Mouse (Mus musculus): ENCODE measurements around the gene Lck.

Lck gene

GRCm38 (mm10) chr4:129508834-129509600, 64.4 kb downstream of the Lck start:
- no peak for DNase-seq (ENCODE audit: low spot score in 2 of 2)

- no peak for DNase-seq (ENCODE audit: low spot score in 2 of 2)
These were observed 65.3 kb downstream of the Lck start for GRCm38 (mm10) chr4:129508237-129508515.

GRCm38 (mm10) chr4:129507434-129508236, 65.8 kb downstream of the Lck start:
- DNase-seq (ENCODE audit: low spot score in 2 of 2), result no peak

GRCm38 (mm10) chr4:129505511-129505910, 67.9 kb downstream of the Lck start:
- no peak for DNase-seq (ENCODE audit: low spot score in 2 of 2)

GRCm38 (mm10) chr4:129502901-129503444, 70.5 kb downstream of the Lck start:
- DNase-seq (ENCODE audit: low spot score in 2 of 2), result no peak

- DNase-seq (ENCODE audit: low spot score in 2 of 2), result no peak
These were observed 71.0 kb downstream of the Lck start for GRCm38 (mm10) chr4:129502327-129502888.

GRCm38 (mm10) chr4:129500607-129501566, 72.6 kb downstream of the Lck start:
- peak; percentile 34 to 53 for DNase-seq (ENCODE audit: low spot score in 2 of 2)

GRCm38 (mm10) chr4:129500017-129500416, 73.4 kb downstream of the Lck start:
- no peak for DNase-seq (ENCODE audit: low spot score in 2 of 2)

GRCm38 (mm10) chr4:129498941-129499340, 74.5 kb downstream of the Lck start:
- no peak for DNase-seq (ENCODE audit: low spot score in 2 of 2)

All from right cerebral cortex, postnatal 36 days (tissue).